Mouse (Mus musculus) heart, postnatal 0 days (tissue): Measurements from ENCODE around the gene Retreg2.

Experiments used
- CTCF ChIP-seq: IDR thresholded peaks from 2 replicates; pipeline ENCODE4 v1.5.1; 2016; ENCODE audit warnings: antibody characterized with exemption, control low read depth, low read depth
- EP300 ChIP-seq: IDR thresholded peaks from 2 replicates; pipeline ENCODE4 v1.6.1; 2016; ENCODE audit warnings: antibody characterized with exemption, low read depth

GRCm38 (mm10) chr1:75124346-75125321 is 17.9 kb upstream of the Retreg2 start, which contains the start of gene Nhej1:
- TF ChIP-seq CTCF (peak; percentile 80), EP300 (peak; percentile 50)
